ENCODE assay signal across 9 mouse cellular contexts in the genomic region with DNA sequence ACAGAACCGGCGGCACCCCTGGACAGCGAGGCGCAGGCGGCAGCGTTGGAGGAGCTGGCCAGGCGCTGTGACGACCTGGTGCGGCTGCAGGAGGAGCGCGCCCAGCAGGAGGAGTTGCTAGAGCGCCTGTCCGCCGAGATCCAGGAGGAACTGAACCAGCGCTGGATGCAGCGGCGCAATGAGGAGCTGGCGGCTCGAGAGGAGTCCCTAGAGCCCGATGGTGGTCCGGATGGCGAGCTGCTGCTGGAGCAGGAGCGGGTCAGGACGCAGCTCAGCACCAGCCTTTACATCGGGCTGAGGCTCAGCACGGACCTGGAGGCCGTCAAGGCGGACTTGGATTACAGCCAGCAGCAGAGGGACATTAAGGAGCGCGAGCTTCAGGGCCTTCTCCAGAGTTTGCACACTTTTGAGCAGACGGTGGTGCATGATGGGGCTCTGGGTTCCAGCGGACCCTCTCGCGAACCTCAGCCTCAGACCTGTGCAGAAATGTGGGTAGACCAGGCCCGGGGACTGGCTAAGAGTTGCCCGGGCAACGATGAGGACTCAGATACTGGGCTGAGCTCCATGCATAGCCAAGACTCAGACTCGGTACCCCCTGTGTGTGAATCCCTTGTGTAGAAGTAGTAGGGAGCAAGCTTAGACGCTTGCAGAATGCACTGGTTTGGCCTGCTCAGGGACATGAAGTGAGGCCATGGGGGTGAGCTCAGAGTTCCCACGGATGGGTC. TPM values are rescaled to one million over a fixed set of nuclear protein-coding genes. Genes with fewer than 3 reads are reported as not detected.
DNase-seq lines count a peak whose midpoint lies in the region; ATAC-seq lines count a peak whose summit lies in the region.
"Had no signal": no experiment of that assay in that cellular context is flagged by ENCODE, and none has a peak within 500 bp of the region (broad histone marks: within the 10 kb centered on the region; RNA-seq: fewer than 3 reads in every experiment).

No protein-coding gene starts in this region.

- 3% methylated on average over 40 of the region's 40 CpGs for WGBS in heart, embryonic 12.5 days
- WGBS in kidney, embryonic 15.5 days, result 4% methylated on average over 40 of the region's 40 CpGs

- peak overlapping the region; percentile 93 for H3K4me2 ChIP-seq in heart, embryonic 12.5 days
- H3K4me2 ChIP-seq in kidney, embryonic 15.5 days, result peak overlapping the region; percentile 91

- intact Hi-C loops in left cerebral cortex, postnatal 10 days (cut with DNase I), result no loop called here

- peaks cover 30% of the 10 kb centered on the region for H3K27me3 ChIP-seq in heart, embryonic 12.5 days (replicated peaks)
- H3K27me3 ChIP-seq in kidney, embryonic 15.5 days, result peaks cover 29% of the 10 kb centered on the region

- ATAC-seq in heart, embryonic 12.5 days (ENCODE audit: insufficient number of reproducible peaks, low FRiP score), result 0 out of 2 replicates have a peak, but pooled peaks have one; percentile 10
- ATAC-seq in kidney, embryonic 15.5 days (replicated peaks; ENCODE audit: low FRiP score), result peak; percentile 10; the same call in 1 of the 2 replicates
- ATAC-seq in erythroblast, adult 5-6 weeks (replicated peaks; ENCODE audit: low FRiP score, poor library complexity, severe bottlenecking), result no peak

- peaks cover 26% of the 10 kb centered on the region for H3K4me1 ChIP-seq in heart, embryonic 12.5 days (replicated peaks)
- H3K4me1 ChIP-seq in kidney, embryonic 15.5 days, result peaks cover 44% of the 10 kb centered on the region

- H3K4me3 ChIP-seq in heart, embryonic 12.5 days, result peak overlapping the region; percentile 53
- H3K4me3 ChIP-seq in kidney, embryonic 15.5 days (replicated peaks), result peak overlapping the region; percentile 65

- peak; percentile 8 to 33 for DNase-seq in left cerebral cortex, postnatal 10 days (ENCODE audit: extremely low spot score in 1 of 2, low spot score in 2 of 2)
- no peak for DNase-seq in left cerebral cortex, adult 11 months (ENCODE audit: low spot score)
- peak; percentile 24 for DNase-seq in embryo, embryonic 11.5 days (ENCODE audit: low read depth, low spot score)
- peak; percentile 15 for DNase-seq in lung, postnatal 10 days
- DNase-seq in right cerebral cortex, postnatal 14 days, result peak; percentile 8

- no peaks in the 10 kb centered on the region for H3K9me3 ChIP-seq in heart, embryonic 12.5 days (replicated peaks)
- H3K9me3 ChIP-seq in kidney, embryonic 15.5 days (replicated peaks), result no peaks in the 10 kb centered on the region

- H3K27ac ChIP-seq in heart, embryonic 12.5 days (ENCODE audit: poor library complexity, severe bottlenecking), result peak overlapping the region; percentile 46; the same call in 1 of the 2 replicates
- peak overlapping the region; percentile 85 for H3K27ac ChIP-seq in kidney, embryonic 15.5 days

- peak overlapping the region; percentile 71 for H3K9ac ChIP-seq in heart, embryonic 12.5 days
- H3K9ac ChIP-seq in kidney, embryonic 15.5 days, result peak overlapping the region; percentile 64

- no peaks in the 10 kb centered on the region for H3K36me3 ChIP-seq in heart, embryonic 12.5 days
- H3K36me3 ChIP-seq in kidney, embryonic 15.5 days, result no peaks in the 10 kb centered on the region

RNA-seq across cellular contexts. Expression of gene Rassf10, which starts 1.5 kb away (rescaled TPM):
- 1 to 10 TPM; 2.2 TPM for total RNA-seq in left cerebral cortex, postnatal 10 days (2021)
- polyA plus RNA-seq in heart, embryonic 12.5 days (2016; fragmentation: Nextera tagmentation; extraction: Ambion mirVana), result 2.7 and 2.8 TPM in 2 replicates
- 19.8 and 20.4 TPM in 2 replicates for polyA plus RNA-seq in kidney, embryonic 15.5 days (2015; fragmentation: Nextera tagmentation; extraction: Ambion mirVana)
- total RNA-seq in erythroblast, adult 5-6 weeks (2015; ENCODE audit: low replicate concordance), result not detected in 2 replicates
- not detected in 2 replicates for total RNA-seq in erythroblast, adult 5-6 weeks (2017; ENCODE audit: low replicate concordance)
- total RNA-seq: hematopoietic stem cell, adult 5-6 weeks had no signal
